Mouse (Mus musculus) olfactory bulb, adult 2 months (tissue): ENCODE measurements around the gene Wfs1. TPM values are rescaled to one million over a fixed set of nuclear protein-coding genes. Genes with fewer than 3 reads are reported as not detected.
"Not testable (repeated sequence)": the region's sequence is repeated elsewhere in the genome, so short reads cannot be mapped to it uniquely, and the experiment has no call there.

Experiments used
- H3K27ac ChIP-seq: fragments of 200-500 bp; 2 replicates; pipeline ENCODE4 v1.5.1; 2012; ENCODE audit warnings: low read depth, low read length; ENCODE audit not compliant: insufficient read depth
- H3K4me1 ChIP-seq: fragments of 200-500 bp; 2 replicates; pipeline ENCODE4 v1.6.1; 2012; ENCODE audit warnings: low read length; ENCODE audit not compliant: control insufficient read depth, insufficient read depth
- H3K4me3 ChIP-seq: fragments of 200-500 bp; 2 replicates; pipeline ENCODE4 v1.5.1; 2012; ENCODE audit warnings: mild to moderate bottlenecking, low read depth, low read length, moderate library complexity; ENCODE audit not compliant: insufficient read depth
- CTCF ChIP-seq: fragments of 200-500 bp; IDR thresholded peaks from 2 replicates; pipeline ENCODE4 v1.5.1; 2012; ENCODE audit warnings: low read depth, mild to moderate bottlenecking, low read length, moderate library complexity; ENCODE audit not compliant: insufficient read depth
- POLR2A ChIP-seq: fragments of 200-500 bp; IDR thresholded peaks from 2 replicates; pipeline ENCODE4 v1.6.1; 2012; ENCODE audit warnings: mild to moderate bottlenecking, low read depth, low read length, moderate library complexity; ENCODE audit not compliant: insufficient read depth
- WGBS: fragments of 180-500 bp; shearing (Covaris S2); methylation state at CpG from one replicate; pipeline ENCODE4 v1.1.7; 2018; 5-methylcytosine and 5-hydroxymethylcytosine counted together
- polyA plus RNA-seq: library from polyadenylated mRNA; stranded (reverse); fragments of >200 nt; gene quantifications from 2 replicates; pipeline ENCODE4 v1.2.4, GENCODE M21; 2012; ENCODE audit warnings: low replicate concordance; ENCODE audit not compliant: missing spikeins, insufficient read depth, insufficient read length

Wfs1 gene
- polyA plus RNA-seq, 1 experiment = not detected

GRCm38 (mm10) chr5:36945102-36945701, 43.8 kb downstream of the Wfs1 start:
- TF ChIP-seq CTCF (no peak), POLR2A (no peak)
- 20% methylated on average over 8 of the region's 8 CpGs for WGBS
- H3K27ac ChIP-seq = peak overlapping the region; percentile 78

DNA sequence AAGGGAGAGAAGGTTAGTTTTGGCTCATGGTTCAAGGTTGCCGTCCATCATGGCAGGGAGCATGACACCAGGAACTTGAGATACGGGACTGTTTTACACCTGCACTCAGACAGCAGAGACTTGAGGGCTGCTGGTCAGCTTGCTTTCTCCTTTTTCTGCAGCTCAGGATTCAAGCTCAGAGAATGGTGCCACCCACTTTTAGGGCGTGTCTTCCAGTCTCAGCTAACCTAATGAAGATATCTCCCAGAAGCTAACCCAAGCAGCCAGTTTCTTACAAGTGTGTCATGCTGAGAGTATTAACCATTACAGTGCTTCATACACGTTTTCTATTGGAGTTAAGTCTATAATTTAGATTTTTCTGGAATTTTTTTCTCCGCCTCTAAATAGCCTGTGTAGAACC, 44.5 kb downstream of the Wfs1 start:
- H3K4me1 ChIP-seq = peaks cover 24% of the 10 kb centered on the region
- H3K27ac ChIP-seq = no peak overlapping the region; the same call in 1 of the 2 replicates
- 58% methylated on average over 5 of the region's 5 CpGs for WGBS
- no peak overlapping the region for H3K4me3 ChIP-seq
- TF ChIP-seq CTCF = no peak
- no peak for TF ChIP-seq POLR2A

More at GRCm38 (mm10) chr5:36945102-36945701, 43.8 kb downstream of the Wfs1 start:
- Histone ChIP-seq H3K4me1 (peaks cover 24% of the 10 kb centered on the region), H3K4me3 (no peak overlapping the region)

DNA sequence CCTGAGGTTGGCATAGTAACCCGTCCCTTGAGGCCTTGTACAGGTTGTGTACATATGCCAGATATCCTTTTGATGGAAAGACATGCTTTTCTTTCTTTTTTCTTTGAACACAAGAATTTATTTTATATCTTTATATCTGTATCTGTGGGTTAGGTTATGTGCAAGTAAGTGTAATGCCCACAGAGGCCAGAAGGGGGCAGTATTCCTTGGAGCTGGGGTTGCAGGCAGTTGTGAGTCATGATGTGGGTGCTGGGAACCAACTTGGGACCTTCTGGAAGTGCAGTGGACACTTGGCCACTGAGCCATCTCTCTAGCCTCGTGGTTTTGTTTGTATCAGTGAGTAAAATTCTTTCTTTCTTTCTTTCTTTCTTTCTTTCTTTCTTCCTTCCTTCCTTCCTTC, 46.6 kb downstream of the Wfs1 start:
- TF ChIP-seq CTCF (no peak), POLR2A (no peak)
- H3K27ac ChIP-seq = no peak overlapping the region
- WGBS = 92% methylated on average over 2 of the region's 2 CpGs
- peaks cover 16% of the 10 kb centered on the region for H3K4me1 ChIP-seq
- no peak overlapping the region for H3K4me3 ChIP-seq

- not testable (repeated sequence) for H3K4me3 ChIP-seq, H3K27ac ChIP-seq
- peaks cover 18% of the 10 kb centered on the region for H3K4me1 ChIP-seq
- 78% methylated on average over 2 of the region's 2 CpGs for WGBS
These were observed 50.0 kb downstream of the Wfs1 start for GRCm38 (mm10) chr5:36938991-36939390.

GRCm38 (mm10) chr5:36938021-36938420, 51.0 kb downstream of the Wfs1 start:
- TF ChIP-seq CTCF = no peak
- no peak for TF ChIP-seq POLR2A
- peaks cover 18% of the 10 kb centered on the region for H3K4me1 ChIP-seq
- H3K27ac ChIP-seq = no peak overlapping the region
- 88% methylated on average over 5 of the region's 5 CpGs for WGBS
- no peak overlapping the region for H3K4me3 ChIP-seq

GRCm38 (mm10) chr5:36936548-36936947, 52.5 kb downstream of the Wfs1 start:
- H3K4me3 ChIP-seq = no peak overlapping the region
- 0 out of 2 replicates have a peak overlapping the region, but pooled peaks have one; percentile 34 for H3K27ac ChIP-seq
- WGBS = 81% methylated on average over 7 of the region's 7 CpGs
- peaks cover 23% of the 10 kb centered on the region for H3K4me1 ChIP-seq
- TF ChIP-seq CTCF (no peak), POLR2A (no peak)

GRCm38 (mm10) chr5:36935486-36936473, 53.2 kb downstream of the Wfs1 start:
- 38% methylated on average over 17 of the region's 17 CpGs for WGBS
- H3K4me1 ChIP-seq = peaks cover 25% of the 10 kb centered on the region

GRCm38 (mm10) chr5:36933383-36933782, 55.6 kb downstream of the Wfs1 start:
- H3K4me3 ChIP-seq = no peak overlapping the region
- peaks cover 25% of the 10 kb centered on the region for H3K4me1 ChIP-seq
- TF ChIP-seq CTCF (no peak), POLR2A (no peak)
- WGBS = 74% methylated on average over 8 of the region's 8 CpGs
- no peak overlapping the region for H3K27ac ChIP-seq

More at GRCm38 (mm10) chr5:36935486-36936473, 53.2 kb downstream of the Wfs1 start:
- Histone ChIP-seq H3K4me3 (no peak overlapping the region), H3K27ac (peak overlapping the region; percentile 34)
- TF ChIP-seq POLR2A = no peak
- TF ChIP-seq CTCF = no peak

- H3K27ac ChIP-seq = no peak overlapping the region
- H3K4me3 ChIP-seq = no peak overlapping the region
- H3K4me1 ChIP-seq = peaks cover 13% of the 10 kb centered on the region
- TF ChIP-seq CTCF (no peak), POLR2A (no peak)
- 47% methylated on average over 3 of the region's 3 CpGs for WGBS
These were observed 59.6 kb downstream of the Wfs1 start for GRCm38 (mm10) chr5:36929376-36929775.
